Mouse (Mus musculus): ENCODE measurements around the gene Phldb3. TPM values are rescaled to one million over a fixed set of nuclear protein-coding genes. Genes with fewer than 3 reads are reported as not detected.
"Not testable (repeated sequence)": the region's sequence is repeated elsewhere in the genome, so short reads cannot be mapped to it uniquely, and the experiment has no call there.

The Phldb3 gene
- polyA plus RNA-seq, 1 experiment from 2014 or later: not detected

DNA sequence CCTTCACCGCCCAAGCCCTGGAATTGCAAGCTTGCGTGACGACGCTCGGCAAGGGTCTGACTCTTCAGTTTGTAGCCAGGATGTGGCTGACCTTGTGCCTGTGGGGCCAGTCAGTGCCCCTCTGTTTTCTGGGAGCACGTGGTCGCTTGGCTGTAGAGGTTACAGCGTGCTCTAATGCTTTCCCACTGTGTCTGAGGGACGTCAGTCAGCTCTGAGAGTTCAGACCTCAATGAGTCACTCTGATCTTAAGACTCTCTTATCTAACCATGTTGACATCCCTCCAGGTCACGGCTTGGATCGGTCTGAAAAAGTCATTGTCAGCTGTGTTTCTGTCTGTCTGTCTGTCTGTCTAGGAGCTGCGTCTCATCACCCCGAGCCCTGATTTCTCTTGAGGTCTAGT is 4.3 kb downstream of the Phldb3 start:
- no peak overlapping the region for H3K27ac ChIP-seq (replicated peaks)
- H3K4me2 ChIP-seq: no peak overlapping the region
- no peaks in the 10 kb centered on the region for H3K9me3 ChIP-seq (replicated peaks)
- WGBS: 84% methylated on average over 13 of the region's 13 CpGs
- no peak overlapping the region for H3K9ac ChIP-seq (replicated peaks)
- no peak for ATAC-seq (ENCODE audit: low FRiP score)
- H3K27me3 ChIP-seq (replicated peaks): peaks cover 44% of the 10 kb centered on the region
- H3K36me3 ChIP-seq: no peaks in the 10 kb centered on the region
- H3K4me3 ChIP-seq (replicated peaks): no peak overlapping the region
- H3K4me1 ChIP-seq: peaks cover 23% of the 10 kb centered on the region

DNA sequence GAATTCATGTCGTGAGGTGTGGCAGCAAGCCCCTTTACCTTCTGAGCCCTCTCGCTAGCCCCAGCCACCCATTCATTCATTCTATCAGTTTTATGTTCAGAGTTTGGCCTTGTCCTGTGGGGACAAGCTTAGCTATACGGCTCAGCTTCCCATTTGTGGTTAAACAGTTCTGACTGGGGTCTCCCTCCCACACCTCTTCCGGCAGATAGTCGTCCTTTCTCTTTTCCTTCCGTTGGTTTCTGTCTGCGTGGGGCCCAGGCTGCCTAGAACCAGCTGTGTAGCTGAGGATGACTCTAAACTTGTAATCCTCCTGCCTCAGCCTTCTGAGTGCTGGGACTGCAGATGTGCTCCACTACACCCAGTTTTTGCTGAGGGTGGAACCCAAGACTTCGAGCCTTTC is 7.2 kb downstream of the Phldb3 start:
- Histone ChIP-seq H3K36me3 (no peaks in the 10 kb centered on the region), H3K4me2 (no peak overlapping the region), H3K27me3 (replicated peaks) (peaks cover 17% of the 10 kb centered on the region), H3K9ac (replicated peaks) (no peak overlapping the region), H3K27ac (replicated peaks) (no peak overlapping the region), H3K4me1 (peaks cover under 1% of the 10 kb centered on the region), H3K9me3 (replicated peaks) (no peaks in the 10 kb centered on the region), H3K4me3 (replicated peaks) (no peak overlapping the region)
- no peak for ATAC-seq (ENCODE audit: low FRiP score)
- WGBS: 77% methylated on average over 8 of the region's 8 CpGs

DNA sequence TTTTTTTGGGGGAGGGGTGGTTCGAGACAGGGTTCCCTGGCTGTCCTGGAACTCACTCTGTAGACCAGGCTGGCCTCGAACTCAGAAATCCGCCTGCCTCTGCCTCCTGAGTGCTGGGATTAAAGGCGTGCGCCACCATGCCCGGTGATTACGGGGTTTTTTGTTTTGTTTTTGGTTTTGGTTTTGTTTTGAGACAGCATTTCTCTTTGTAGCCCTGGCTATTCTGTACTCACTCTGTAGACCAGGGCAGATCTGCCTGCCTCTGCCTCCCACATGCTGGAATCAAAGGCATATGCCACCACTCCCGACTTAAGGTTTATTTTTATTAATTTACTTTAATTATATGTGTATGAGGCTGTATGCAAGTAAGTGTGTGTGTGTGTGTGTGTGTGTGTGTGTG is 7.8 kb downstream of the Phldb3 start:
- H3K9ac ChIP-seq (replicated peaks); H3K27ac ChIP-seq (replicated peaks); H3K36me3 ChIP-seq; ATAC-seq (ENCODE audit: low FRiP score); H3K4me3 ChIP-seq (replicated peaks); H3K9me3 ChIP-seq (replicated peaks); H3K4me2 ChIP-seq; H3K4me1 ChIP-seq: not testable (repeated sequence)
- H3K27me3 ChIP-seq (replicated peaks): peaks cover 10% of the 10 kb centered on the region
- whole genome bisulfite sequencing: 94% methylated on average over 8 of the region's 8 CpGs

DNA sequence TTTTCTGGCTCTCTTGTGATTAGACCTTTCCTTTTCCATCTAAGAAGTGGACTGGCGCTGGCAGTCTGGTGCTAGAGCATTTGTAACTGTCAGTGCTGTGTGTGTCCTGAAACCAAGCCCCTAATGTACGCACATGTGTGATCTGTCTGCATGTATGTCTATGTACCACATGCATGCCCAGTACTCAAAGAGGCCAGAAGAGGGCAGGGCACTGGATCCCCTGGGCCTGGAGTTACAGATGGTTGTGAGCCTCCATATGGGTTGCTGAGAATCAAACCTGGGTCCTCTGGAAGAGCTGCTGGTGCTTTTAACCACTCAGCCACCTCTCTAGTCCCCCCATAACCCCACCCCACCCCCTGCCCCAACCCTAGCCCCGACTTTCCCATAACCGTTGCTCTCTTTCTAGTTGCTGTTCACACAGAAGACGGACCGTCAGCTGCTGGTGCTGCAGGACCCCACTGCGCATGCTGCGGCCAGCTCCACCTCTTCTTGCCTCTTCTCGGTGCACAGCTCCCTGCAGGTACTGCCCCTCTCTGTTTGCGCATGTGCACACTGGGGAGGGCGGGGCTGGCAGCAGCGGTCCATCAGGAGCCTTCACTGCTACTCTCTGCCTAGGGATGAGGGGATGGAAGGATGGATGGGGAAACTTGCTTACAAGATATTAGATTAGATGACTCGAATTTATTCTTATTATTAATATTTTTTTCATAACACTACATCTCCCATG is 9.3 kb downstream of the Phldb3 start:
- Histone ChIP-seq H3K27ac (replicated peaks) (no peak overlapping the region), H3K9ac (replicated peaks) (no peak overlapping the region), H3K4me1 (no peaks in the 10 kb centered on the region), H3K4me2 (no peak overlapping the region), H3K36me3 (no peaks in the 10 kb centered on the region), H3K4me3 (replicated peaks) (no peak overlapping the region), H3K9me3 (replicated peaks) (no peaks in the 10 kb centered on the region), H3K27me3 (replicated peaks) (no peaks in the 10 kb centered on the region)
- 55% methylated on average over 13 of the region's 13 CpGs for WGBS
- ATAC-seq (ENCODE audit: low FRiP score): no peak

DNA sequence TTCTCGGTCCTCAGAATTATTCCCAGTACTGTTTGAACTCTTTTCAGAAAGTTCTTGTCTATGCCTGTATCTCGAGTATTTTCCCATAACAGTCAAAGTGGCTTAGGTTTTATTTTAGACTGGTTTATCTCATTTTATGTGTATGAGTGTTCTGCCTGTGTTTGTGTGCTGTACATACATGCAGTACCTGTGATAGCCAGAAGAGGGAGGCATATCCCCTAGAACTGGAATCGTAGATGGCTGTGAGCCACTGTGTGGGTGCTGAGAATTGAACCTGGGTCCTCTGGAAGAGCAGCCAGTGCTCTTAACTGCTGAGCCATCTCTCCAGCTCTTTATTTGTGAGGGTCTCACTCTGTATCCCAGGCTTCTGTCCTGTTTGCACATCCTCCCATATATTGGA is 10.6 kb downstream of the Phldb3 start:
- H3K27ac ChIP-seq (replicated peaks): no peak overlapping the region
- H3K36me3 ChIP-seq: no peaks in the 10 kb centered on the region
- no peaks in the 10 kb centered on the region for H3K4me1 ChIP-seq
- no peaks in the 10 kb centered on the region for H3K9me3 ChIP-seq (replicated peaks)
- H3K4me2 ChIP-seq: no peak overlapping the region
- no peak overlapping the region for H3K4me3 ChIP-seq (replicated peaks)
- no peak overlapping the region for H3K9ac ChIP-seq (replicated peaks)
- ATAC-seq (ENCODE audit: low FRiP score): no peak
- WGBS: 84% methylated on average over 3 of the region's 3 CpGs
- no peaks in the 10 kb centered on the region; the same call in 1 of the 2 replicates for H3K27me3 ChIP-seq (replicated peaks)

DNA sequence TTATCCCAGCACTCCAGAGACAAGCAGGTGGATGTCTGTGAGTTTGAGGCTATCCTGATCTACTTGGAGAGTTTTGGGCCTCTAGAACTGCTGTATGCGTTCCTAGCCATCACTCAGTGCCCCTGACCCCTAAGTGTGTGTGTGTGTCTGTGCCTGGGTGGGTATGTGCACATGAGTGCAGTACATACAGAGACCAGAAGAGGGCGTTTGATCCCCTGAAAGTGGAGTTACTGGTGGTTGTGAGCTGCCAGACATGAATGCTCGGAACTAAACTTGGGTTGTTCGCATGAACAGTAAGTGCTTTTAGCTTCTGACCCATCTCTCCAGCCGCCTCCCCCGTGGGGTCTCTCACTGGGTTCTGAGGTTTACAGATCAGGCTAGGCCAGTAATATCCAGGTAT is 12.4 kb downstream of the Phldb3 start:
- Histone ChIP-seq H3K4me2 (no peak overlapping the region), H3K9me3 (replicated peaks) (no peaks in the 10 kb centered on the region), H3K4me3 (replicated peaks) (no peak overlapping the region), H3K4me1 (no peaks in the 10 kb centered on the region), H3K36me3 (no peaks in the 10 kb centered on the region), H3K27me3 (replicated peaks) (no peaks in the 10 kb centered on the region; the same call in 1 of the 2 replicates), H3K27ac (replicated peaks) (no peak overlapping the region), H3K9ac (replicated peaks) (no peak overlapping the region)
- 84% methylated on average over 6 of the region's 6 CpGs for WGBS
- ATAC-seq (ENCODE audit: low FRiP score): no peak

DNA sequence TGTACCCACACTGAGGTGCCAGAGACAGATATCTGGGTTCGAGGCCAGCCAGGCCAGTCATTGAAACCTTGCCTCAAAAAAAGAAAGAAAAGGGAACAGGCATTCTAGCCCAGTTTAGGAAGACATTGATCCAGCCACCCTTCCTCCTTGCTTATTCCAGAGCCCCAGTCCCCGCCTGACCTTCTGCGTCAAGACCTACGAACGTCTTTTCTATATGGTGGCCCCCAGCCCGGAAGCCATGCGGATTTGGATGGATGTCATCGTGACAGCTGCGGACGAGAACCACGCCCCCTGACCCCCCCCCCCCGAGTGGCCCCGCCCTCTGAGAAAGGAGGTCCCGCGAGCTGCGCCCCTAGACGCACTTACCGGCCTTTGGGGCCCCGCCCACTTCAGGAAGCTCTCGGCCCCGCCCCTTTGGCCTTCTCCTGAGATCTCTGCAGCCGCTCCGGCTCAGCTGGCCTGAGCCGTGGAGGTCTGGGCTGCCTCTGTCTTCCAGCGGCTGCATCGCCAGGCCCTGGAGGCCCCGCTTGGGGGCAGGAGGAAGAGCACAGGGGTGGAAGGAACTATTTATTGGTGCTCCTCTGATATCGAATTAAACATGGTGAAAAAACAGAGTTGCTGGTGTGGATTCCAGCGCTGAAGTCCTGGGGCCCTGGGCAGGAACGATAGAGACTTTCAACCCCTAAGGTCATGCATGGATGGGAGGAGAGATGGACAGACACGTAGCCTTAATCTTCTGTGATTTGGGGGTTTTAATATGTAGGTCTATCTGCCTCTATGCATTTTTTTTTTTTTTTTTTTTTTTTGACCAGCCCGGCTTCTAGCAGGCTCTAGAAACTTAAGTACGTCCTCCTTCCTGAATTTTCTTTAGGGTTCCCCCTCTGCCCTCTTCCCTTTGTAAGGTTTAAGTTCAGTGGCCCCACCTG is 18.4 kb downstream of the Phldb3 start:
- peaks cover 3% of the 10 kb centered on the region for H3K4me1 ChIP-seq
- H3K9ac ChIP-seq (replicated peaks): peak overlapping the region; percentile 36
- H3K27ac ChIP-seq (replicated peaks): no peak overlapping the region
- H3K4me2 ChIP-seq: peak overlapping the region; percentile 67
- 10% methylated on average over 32 of the region's 33 CpGs for WGBS
- H3K4me3 ChIP-seq (replicated peaks): peak overlapping the region; percentile 34
- peak; percentile 80 for ATAC-seq (ENCODE audit: low FRiP score)
- H3K27me3 ChIP-seq (replicated peaks): no peaks in the 10 kb centered on the region; the same call in 1 of the 2 replicates
- no peaks in the 10 kb centered on the region for H3K9me3 ChIP-seq (replicated peaks)
- H3K36me3 ChIP-seq: no peaks in the 10 kb centered on the region

DNA sequence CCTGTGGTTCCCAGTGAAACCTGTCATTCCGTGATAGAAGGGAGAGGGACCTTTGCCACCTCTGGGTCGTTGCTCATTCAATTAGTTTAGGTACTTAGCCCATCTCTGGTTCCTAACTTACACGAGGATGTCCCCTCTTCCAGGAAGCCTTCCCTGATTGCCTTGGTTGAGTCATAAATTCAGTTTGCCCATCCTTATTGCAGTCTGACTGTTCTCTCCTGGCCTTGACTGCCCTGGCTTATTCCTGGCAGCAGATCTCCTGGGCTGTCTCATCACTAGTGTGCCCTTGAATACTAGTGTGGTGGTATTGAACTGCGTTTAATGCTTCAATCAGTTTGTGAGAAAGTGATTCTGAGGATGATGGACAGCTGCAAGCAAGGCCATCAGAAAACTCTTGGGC is 19.1 kb downstream of the Phldb3 start:
- no peak overlapping the region for H3K4me3 ChIP-seq (replicated peaks)
- no peak overlapping the region for H3K27ac ChIP-seq (replicated peaks)
- H3K9me3 ChIP-seq (replicated peaks): no peaks in the 10 kb centered on the region
- ATAC-seq (ENCODE audit: low FRiP score): no peak
- H3K4me1 ChIP-seq: peaks cover 3% of the 10 kb centered on the region
- H3K27me3 ChIP-seq (replicated peaks): no peaks in the 10 kb centered on the region; the same call in 1 of the 2 replicates
- H3K9ac ChIP-seq (replicated peaks): no peak overlapping the region
- H3K4me2 ChIP-seq: no peak overlapping the region
- no peaks in the 10 kb centered on the region for H3K36me3 ChIP-seq
- WGBS: 78% methylated on average over 4 of the region's 4 CpGs

DNA sequence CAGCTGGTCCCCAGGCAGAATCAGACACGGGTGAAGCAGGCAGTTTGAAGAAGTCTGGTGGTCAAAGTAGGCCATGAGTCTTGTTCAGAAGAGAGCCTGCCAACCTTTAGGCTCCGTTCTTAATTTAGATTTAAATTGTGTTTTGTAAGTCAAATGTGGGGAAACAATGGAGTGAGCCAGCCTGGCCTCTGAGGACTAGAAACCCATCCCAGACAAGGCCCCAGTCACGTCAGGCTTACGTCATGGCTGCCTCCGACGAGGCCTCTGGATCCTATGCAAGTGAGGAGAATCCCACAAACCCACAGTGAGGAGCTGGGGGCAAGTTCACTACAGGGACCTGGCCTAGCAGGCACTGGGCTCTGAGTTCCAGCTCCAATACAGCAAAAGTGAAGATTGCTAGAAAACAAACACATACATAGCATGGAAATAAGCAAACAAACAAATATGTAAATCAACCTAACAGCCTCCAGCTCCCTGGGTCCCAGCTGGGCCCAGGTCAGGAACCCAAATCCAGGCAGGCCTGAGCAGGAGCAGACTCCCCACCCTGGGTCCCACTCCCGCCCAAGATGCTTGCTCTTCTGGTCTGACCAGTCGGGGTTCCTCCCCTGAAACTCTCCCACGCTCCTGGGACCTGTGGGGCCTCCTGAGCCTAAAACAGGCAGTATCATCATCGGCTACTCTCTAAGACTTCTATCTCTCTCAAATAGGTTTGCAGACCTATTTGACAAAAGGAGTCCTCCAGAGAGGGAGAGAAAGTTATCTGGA is 19.7 kb downstream of the Phldb3 start:
- ATAC-seq (ENCODE audit: low FRiP score): no peak
- Histone ChIP-seq H3K9ac (replicated peaks) (no peak overlapping the region), H3K36me3 (no peaks in the 10 kb centered on the region), H3K9me3 (replicated peaks) (no peaks in the 10 kb centered on the region), H3K4me2 (no peak overlapping the region), H3K4me3 (replicated peaks) (no peak overlapping the region), H3K27me3 (replicated peaks) (no peaks in the 10 kb centered on the region; the same call in 1 of the 2 replicates), H3K27ac (replicated peaks) (no peak overlapping the region), H3K4me1 (peaks cover 3% of the 10 kb centered on the region)
- 68% methylated on average over 10 of the region's 10 CpGs for WGBS

DNA sequence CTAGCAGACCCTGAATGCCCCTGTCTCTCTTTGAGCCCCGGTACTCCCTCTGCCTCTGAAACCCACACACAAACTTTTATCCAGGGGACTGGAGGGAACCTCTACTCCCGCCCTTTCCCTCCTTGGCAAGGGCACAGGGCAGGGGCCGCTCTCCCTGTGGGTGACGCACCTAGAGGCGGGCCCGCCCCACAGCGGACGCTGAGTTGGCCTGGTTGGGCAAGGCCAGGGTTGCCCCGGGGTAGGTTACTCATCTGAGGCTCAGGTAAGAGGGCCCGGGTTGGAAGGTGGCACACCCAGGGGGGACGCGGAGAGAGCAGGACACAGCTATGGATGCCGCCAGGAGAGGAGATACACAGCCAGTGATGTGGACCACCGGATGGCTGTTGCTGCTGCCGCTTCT is 25.7 kb downstream of the Phldb3 start, which contains the start of gene Lypd3:
TSS of gene Lypd3 (plus strand) at position 287 of the 400 bp plus-strand sequence.
- peak within 1 kb of the TSS; percentile 40 for H3K4me2 ChIP-seq
- peak within 1 kb of the TSS; percentile 6; the same call in 1 of the 2 replicates for H3K4me3 ChIP-seq (replicated peaks)
- ATAC-seq (ENCODE audit: low FRiP score): no peak
- 14% methylated on average over 15 of the region's 15 CpGs for WGBS
- H3K9ac ChIP-seq (replicated peaks): no peak within 1 kb of the TSS
- H3K9me3 ChIP-seq (replicated peaks): no peaks in the 10 kb centered on the region
- H3K27ac ChIP-seq (replicated peaks): no peak within 1 kb of the TSS
- H3K4me1 ChIP-seq: peaks cover 20% of the 10 kb centered on the region
- H3K27me3 ChIP-seq (replicated peaks): peaks cover 52% of the 10 kb centered on the region
- H3K36me3 ChIP-seq: no peaks in the 10 kb centered on the region

DNA sequence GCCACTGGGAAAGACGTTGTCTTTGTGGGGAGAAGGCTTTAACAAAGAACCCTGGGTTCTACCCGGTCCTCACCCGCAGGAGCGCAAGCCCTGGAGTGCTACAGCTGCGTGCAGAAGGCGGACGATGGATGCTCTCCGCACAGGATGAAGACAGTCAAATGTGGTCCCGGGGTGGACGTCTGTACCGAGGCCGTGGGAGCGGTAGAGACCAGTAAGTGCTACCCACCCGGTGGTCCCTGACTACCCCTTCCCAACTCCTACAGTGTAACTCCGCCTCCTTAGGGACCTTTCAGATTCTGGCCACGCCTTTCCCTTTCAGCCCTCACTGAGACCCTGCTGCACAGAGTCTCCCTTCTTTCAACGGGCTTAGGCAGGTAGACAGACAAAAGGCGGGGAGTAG is 26.5 kb downstream of the Phldb3 start:
- no peaks in the 10 kb centered on the region for H3K36me3 ChIP-seq
- under 1% methylated on average over 18 of the region's 18 CpGs for WGBS
- H3K4me2 ChIP-seq: peak overlapping the region; percentile 40
- peaks cover 20% of the 10 kb centered on the region for H3K4me1 ChIP-seq
- no peak overlapping the region for H3K27ac ChIP-seq (replicated peaks)
- H3K9me3 ChIP-seq (replicated peaks): no peaks in the 10 kb centered on the region
- H3K9ac ChIP-seq (replicated peaks): no peak overlapping the region
- peak overlapping the region; percentile 6; the same call in 1 of the 2 replicates for H3K4me3 ChIP-seq (replicated peaks)
- peaks cover 57% of the 10 kb centered on the region for H3K27me3 ChIP-seq (replicated peaks)
- ATAC-seq (ENCODE audit: low FRiP score): 0 out of 2 replicates have a peak, but pooled peaks have one; percentile 19

All from neural tube, embryonic 15.5 days (tissue).